Mouse (Mus musculus): ENCODE measurements around the gene Mrpl55.

DNA sequence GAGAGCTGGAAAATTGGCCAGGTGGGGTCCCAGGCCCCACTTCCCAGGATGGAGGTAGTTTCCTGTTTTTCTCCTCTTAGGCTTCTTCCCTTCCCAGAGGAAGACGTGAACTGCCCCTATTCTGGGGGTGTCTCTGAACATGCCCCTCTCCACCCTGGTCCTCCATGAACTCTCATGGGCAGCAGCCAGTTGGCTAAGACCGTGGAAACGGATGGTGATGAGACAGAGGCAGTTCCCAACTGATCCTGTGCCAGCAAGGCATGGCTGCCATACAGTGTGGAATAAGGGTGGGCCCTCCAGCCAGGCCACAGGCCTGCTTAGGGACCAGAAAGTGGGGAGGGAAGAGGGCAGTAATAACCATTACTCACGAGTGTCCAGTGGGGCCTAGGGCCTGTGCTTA lies 31.7 kb upstream of the Mrpl55 start:
- TF ChIP-seq GATA1 (IDR thresholded peaks at IDR 0.05; ENCODE audit: low read length) = no peak
- TF ChIP-seq TAL1 (IDR thresholded peaks at IDR 0.05; ENCODE audit: low read length) = no peak

Measured in erythroblast, embryonic 14.5 days (primary cell).